Mouse (Mus musculus): ENCODE measurements around the gene Arhgef11. TPM values are rescaled to one million over a fixed set of nuclear protein-coding genes. Genes with fewer than 3 reads are reported as not detected.

Gene Arhgef11
- total RNA-seq, 2 experiments from 2014 or later = 53.5 to 53.8 TPM

DNA sequence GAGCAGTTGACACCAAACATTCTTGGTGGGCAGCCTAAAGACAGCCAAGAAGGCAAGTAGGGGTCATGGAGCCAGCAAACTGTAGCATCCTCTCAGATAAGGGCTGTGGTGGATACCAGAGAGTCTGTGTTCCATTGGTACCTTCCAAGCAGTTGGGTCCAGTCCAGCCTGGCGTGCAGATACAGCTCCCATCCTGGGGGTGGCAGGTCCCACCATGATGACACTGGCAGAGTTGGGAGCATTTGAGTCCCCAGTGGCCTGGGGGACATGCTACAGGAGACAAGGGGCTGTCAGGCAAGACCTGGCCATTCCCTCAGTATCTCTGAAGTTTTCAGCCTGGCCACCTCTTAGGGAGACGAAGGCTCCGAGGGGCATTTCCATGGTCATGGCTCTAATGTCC lies 135.2 kb downstream of the Arhgef11 start:
- no peak for DNase-seq (ENCODE audit: low spot score in 2 of 2)
- intact Hi-C loops (cut with DNase I) = no loop called here

DNA sequence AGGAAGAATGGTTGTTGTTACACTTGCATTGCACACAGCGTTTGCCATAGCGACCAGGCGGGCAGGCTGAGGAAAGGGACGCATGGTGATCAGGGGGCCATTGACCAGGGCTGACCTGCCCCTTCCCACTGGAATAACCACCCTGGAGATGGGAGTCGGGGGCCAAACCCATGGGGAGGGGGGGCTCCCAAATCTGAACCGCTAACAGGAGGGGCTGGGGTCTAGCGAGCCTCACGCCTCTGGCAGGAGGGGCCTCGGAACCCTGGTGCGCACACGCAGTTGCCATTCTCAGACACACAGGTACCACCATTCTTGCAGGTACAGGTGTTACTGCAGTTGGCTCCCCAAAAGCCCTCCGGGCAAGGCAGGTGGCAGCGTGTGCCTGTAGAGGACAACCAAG lies 136.5 kb downstream of the Arhgef11 start:
- intact Hi-C loops (cut with DNase I) = no loop called here

DNA sequence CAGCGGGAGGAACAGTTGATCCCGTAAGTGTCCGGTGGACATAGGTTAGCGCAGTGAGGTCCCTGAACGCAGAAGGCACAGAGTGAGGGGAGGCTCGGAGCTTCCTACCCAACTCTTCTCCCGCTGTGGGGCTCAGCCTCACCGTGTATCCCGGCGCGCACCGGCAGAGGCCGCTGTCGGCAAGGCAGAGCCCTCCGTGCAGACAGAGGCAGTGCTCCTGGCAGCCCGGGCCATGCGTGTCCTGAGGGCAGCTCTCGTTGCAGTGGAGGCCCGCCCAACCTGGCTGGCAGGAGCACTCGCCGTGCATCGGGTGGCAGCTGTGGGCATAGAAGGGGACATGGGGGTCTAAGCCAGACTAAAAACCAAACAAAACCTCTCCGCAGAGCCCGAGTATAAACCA lies 138.6 kb downstream of the Arhgef11 start:
- peak; percentile 81 to 90 for DNase-seq (ENCODE audit: low spot score in 2 of 2)
- intact Hi-C loops (cut with DNase I) = loop anchor here (5.0 kb wide), 1 partner anchor 81 kb away; no protein-coding TSS in a partner anchor

More for the DNA sequence above, 136.5 kb downstream of the Arhgef11 start:
- DNase-seq (ENCODE audit: low spot score in 2 of 2) = no peak

DNA sequence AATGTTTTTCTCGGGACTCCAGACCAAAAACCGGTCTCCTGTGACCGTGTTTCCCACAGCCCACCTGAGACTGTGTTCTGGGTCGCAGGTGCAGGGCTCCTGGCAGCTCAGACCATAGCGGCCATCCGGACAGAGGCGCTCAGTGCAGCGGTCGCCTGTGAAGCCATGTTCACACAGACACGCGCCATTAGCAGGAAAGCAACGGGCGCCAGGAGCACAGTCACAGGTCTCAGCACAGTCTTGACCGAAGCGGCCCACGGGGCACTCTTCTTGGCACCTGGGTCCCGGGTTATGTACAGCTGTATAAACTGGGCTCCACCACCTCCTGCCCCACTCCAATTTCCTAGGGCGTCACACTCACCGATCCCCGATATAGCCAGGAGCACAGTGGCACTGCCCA lies 139.1 kb downstream of the Arhgef11 start:
- intact Hi-C loops (cut with DNase I) = loop anchor here (5.0 kb wide), 1 partner anchor 81 kb away; no protein-coding TSS in a partner anchor
- DNase-seq (ENCODE audit: low spot score in 2 of 2) = no peak

DNA sequence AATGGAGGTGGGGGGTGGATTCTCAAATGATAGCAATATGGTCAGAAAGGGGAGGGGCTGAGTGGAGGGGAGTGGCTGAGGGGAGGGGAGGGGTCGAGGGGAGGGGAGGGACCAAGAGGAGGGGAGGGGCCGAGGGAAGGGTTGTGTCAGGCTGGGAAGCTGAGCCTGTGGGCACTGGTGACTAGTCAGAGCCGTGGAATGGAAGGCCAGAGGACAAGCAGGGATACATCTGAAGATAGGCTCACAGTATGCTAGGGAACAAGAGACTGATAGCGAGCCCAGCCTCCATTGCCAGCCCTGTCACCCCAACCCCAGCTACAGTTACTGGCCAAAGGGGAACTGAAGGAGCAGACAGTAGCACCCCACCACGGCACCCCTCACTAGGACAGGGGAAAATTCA lies 141.3 kb downstream of the Arhgef11 start:
- intact Hi-C loops (cut with DNase I) = loop anchor here (5.0 kb wide), 1 partner anchor 79 kb away; no protein-coding TSS in a partner anchor
- no peak for DNase-seq (ENCODE audit: low spot score in 2 of 2)

DNA sequence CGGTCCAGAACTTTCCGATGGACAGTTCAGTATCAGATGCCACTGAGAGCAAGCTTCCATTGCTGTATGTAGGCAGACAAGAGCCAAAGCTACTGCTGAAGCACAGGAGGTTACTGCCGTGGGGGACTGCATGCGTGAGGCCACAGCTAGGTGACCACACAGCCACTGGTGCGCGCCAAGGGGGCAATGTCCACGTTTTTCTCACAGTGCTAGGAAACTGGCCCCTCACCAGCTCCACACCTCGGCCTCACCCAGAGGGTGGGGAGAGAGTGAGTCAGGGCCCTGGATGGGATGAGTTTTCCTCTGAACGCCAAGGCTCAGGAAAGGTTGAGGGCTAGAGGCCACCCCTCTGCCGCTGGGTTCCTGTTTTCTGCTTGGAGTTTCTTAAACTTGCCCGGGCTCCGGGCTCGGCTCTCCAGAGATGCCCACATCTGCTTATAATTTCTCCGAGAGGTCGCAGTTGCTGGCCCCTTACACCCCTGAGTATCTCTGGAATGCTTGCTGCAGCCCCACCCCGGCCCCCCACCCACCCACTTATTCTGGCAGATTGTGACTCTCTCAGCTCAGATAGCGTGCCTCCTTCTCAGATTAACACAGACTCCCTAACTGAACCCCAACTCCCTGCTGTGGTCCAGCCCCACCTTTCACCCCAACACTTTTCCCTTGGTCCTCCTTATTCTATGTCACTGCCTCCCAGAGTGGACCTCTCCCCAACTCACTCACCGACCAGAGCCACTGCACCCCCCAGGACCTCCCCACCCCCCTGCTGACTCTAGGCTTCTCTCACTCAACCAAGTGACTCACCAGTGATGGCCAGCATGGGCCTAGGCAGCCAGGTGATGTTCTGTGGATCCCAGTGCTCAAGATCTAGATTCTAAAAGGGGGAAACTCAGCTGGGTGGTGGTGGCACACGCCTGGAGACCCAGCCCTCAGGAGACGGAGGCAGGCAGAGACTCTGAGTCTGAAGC lies 144.3 kb downstream of the Arhgef11 start:
- no peak for DNase-seq (ENCODE audit: low spot score in 2 of 2)
- intact Hi-C loops (cut with DNase I) = no loop called here

DNA sequence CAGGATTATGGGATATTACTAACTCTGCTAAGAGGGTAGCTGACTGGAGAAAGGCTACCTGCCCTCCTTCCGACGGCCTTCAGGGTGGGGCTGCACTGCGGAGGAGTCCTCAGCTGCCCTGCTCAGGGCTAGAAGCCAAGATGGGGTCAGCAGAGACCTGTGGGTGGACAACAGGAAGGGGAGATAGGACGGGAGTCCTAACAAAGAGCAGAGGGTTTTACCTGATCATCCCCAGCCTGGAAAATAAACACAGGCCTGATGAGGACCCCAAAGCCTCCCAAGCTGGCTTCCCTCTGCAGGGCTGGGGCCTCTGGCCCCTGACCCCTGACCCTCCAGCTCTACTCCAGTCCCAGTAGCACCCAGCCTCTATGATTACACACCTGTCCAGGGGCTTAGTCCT lies 145.8 kb downstream of the Arhgef11 start:
- intact Hi-C loops (cut with DNase I) = no loop called here
- DNase-seq (ENCODE audit: low spot score in 2 of 2) = no peak

DNA sequence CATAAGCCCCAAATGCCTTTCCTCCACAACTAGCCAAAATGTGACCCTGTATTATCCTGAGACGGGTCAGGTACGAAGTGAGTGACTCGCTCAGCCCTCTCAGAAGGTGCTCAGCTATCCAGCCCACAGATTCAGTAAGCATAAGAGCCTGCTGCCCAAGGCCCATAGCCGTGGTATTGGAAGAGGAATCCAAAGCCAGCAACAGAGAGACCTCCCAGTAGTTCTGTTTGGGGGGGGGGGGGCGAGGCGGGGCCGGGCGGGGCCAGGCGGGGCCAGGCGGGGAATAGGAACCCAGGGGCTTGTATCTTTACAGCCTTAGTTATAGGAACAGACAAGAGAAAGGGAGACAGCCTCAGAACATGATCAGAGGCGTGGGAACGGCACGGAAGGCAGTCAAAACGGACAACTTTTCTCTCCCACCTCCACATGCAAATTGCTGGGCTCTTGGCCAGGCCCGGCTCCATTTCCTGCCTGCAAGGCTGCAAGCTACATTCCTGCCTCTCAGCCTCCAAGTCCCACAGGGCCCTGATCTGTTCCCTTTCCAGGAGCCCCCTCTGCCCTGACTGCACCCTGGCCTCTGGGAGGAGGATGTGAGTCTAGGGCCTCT lies 146.4 kb downstream of the Arhgef11 start:
- intact Hi-C loops (cut with DNase I) = no loop called here
- DNase-seq (ENCODE audit: low spot score in 2 of 2) = peak; percentile 77 to 79

DNA sequence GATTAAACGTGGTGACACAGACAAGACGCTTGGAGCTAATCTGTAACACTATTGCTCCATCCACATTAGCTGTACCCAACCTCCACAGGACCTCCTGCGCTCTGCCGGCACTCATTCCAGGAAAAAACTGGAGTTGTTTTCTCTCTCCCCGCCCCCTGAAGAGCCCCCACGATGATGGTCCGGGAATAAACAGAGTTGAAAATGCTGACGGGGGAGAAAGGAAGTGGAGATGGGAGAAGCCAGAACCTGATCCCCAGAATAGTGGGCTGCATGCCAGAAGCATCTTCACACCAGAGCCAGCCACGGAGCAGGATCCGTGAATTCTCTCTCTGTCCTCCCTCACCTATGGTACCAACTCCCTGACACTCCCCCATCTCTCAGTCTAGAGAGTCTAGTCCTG lies 147.1 kb downstream of the Arhgef11 start:
- intact Hi-C loops (cut with DNase I) = no loop called here
- DNase-seq (ENCODE audit: low spot score in 2 of 2) = no peak

DNA sequence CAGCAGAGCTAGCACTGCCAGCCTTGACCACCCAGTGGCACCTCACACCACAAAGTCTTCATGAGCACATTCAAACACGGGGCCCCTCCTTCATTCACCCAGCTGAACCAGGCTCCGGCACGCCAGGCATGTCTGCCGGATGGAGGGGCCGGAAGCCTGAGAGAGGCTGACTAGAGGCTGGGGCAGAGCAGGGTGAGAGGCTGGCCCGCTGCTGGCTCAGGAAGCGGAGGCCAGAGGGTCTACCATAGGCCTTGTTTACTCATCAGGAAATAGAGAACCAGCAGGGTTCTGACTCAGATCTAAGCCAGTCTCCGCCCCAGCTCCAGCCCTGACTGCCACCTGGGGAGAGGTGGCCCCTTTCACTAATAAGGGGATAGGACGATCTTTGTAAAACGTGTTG lies 147.7 kb downstream of the Arhgef11 start:
- intact Hi-C loops (cut with DNase I) = no loop called here
- no peak for DNase-seq (ENCODE audit: low spot score in 2 of 2)

DNA sequence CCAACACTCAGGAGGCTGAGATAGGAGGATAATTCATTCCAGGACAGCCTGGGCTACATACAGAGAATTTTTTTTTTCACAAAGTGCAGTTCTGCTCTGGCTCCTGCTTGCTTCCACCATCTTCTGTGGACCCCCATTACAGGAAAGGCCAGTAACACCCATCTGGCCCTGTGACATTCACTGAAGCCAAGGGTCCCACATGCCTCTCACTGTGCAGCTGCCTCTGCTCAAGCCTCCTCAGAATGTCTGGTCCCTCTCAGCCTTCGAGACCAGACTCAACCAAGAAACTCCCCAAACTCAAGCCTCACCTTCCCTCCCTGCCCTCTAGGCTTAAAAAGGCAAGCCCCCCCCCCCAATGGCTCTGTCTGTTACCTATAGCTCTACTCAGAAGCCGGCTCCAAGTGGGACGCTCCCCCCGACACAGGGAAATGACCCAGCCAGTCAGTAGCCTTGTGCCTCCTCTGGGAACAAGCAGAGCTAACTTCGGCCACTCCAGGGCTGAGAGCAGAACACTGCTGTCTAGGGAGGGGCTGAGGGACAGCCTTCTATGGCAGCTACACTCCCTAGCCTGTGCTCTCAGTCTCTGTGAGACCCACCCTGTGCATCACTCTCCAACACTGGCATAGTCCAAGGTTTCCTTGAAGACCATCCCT lies 148.4 kb downstream of the Arhgef11 start:
- DNase-seq (ENCODE audit: low spot score in 2 of 2) = no peak
- intact Hi-C loops (cut with DNase I) = no loop called here

DNA sequence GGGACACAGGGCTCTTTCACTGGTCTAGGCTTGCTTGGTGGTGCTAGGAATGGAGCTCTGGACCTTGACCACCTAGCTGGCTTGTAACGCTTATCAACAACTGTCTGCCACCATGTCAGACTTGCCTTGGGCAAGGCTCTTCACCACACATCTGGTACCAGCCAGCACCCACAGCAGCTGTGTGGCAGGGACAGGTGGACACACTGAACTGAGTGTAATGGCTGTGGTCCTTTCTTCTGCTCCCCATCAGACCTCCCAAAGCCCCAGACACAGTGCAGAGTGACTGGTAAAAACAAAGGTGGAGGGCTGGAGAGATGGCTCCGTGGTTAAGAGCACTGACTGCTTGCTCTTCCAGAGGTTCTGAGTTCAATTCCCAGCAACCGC lies 148.9 kb downstream of the Arhgef11 start:
- no peak for DNase-seq (ENCODE audit: low spot score in 2 of 2)
- intact Hi-C loops (cut with DNase I) = no loop called here

DNA sequence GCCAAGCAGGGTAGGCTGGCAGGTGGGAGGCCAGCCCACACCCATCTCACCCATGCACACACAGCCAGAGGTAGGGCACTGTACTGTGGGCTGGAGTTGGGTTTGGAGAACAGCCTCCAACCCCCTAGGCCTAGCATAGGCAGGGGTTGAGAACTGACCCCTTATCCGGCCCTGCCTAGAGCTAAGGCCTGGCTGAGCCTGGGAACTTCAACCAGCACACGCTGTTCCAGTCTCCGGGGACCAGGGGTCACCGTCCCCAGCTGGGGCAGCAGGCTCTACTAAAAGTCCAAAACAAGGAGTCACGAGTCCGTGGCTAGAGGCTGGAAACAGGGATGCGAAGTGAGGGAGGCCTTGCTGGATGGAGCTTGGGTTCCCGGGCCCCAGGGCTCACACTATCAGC lies 150.4 kb downstream of the Arhgef11 start:
- no peak for DNase-seq (ENCODE audit: low spot score in 2 of 2)
- intact Hi-C loops (cut with DNase I) = no loop called here

DNA sequence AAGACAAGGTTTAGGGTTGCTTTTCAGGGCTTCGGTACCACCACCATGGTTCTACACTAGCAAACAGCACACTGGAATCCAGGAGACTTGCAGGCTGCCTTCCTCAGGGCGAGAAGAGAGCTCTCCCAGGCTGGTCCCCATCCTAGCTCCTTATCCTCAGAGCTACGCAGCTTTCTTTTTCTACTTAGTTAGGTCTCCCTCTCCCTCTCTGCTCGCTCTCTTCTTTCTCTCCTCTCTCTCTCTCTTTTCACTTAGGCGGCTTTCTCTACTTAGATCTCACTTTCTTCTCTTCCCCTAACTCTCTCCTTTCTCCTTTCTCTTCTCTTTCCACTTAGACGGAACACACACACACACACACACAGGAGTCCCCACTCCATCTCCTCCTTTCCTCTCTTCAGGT lies 151.1 kb downstream of the Arhgef11 start:
- intact Hi-C loops (cut with DNase I) = no loop called here
- DNase-seq (ENCODE audit: low spot score in 2 of 2) = no peak

DNA sequence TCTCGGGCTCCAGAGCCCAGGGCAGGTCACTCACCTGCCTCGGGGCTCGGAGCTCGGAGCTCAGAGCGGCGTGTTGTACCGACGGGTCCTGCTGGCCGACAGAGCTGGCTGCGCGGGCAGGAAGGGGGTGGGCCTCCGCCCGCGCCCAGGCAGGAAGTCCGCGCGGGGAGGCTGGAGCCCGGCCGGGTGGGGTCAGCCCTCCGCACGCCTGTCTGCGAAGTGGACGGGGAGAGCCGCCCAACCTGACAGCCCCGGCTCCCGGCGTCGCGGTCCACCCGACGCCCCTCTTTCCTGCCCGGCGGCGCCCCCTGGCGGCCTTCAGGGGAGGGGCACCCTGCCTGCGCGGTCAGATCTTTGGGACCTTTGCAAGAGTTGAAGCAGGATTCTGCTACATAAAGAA lies 151.5 kb downstream of the Arhgef11 start:
- intact Hi-C loops (cut with DNase I) = no loop called here

DNA sequence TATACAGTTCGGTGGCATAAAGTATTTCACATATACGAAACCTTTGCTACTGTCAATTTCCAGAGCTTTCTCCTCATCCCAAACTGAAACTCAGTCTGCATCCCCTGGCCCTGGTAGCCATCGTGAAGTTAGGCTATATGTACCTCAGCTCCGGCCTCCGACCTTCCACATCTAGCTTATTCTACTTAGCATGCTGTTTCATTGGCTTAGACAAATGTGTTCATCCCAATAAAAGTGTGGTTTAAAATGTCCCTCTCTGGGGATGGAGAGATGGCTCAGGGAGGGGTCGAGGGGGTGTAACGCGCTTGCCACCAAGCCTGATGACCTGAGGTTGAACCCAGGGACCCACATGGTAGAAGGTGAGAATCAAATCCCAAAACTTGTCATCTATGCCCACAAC lies 152.1 kb downstream of the Arhgef11 start:
- intact Hi-C loops (cut with DNase I) = no loop called here
- no peak for DNase-seq (ENCODE audit: low spot score in 2 of 2)

More for the DNA sequence above, 151.5 kb downstream of the Arhgef11 start:
- DNase-seq (ENCODE audit: low spot score in 2 of 2) = peak; percentile 42 to 52

DNA sequence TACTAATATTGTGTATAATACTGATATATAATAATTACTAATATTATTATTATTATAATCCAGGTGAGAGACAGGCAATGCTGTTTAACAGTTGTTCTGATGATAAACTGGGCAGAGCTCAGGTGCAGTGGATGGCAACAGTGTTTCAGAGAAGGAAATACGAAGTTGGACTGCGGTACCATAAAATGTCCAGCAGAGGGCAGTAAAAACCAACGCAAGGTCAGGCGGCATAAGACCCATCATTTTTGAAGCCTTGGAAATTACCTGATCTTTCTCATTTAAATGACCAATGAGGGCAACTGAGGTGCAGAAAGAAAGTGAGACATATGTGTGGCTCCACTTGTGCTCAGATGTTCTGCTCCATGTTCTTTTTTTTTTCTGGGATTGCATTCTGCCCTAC lies 152.9 kb downstream of the Arhgef11 start:
- DNase-seq (ENCODE audit: low spot score in 2 of 2) = peak; percentile 63 to 73
- intact Hi-C loops (cut with DNase I) = loop anchor here (5.0 kb wide), 3 partner anchors 47 to 87 kb away; no protein-coding TSS in a partner anchor

DNA sequence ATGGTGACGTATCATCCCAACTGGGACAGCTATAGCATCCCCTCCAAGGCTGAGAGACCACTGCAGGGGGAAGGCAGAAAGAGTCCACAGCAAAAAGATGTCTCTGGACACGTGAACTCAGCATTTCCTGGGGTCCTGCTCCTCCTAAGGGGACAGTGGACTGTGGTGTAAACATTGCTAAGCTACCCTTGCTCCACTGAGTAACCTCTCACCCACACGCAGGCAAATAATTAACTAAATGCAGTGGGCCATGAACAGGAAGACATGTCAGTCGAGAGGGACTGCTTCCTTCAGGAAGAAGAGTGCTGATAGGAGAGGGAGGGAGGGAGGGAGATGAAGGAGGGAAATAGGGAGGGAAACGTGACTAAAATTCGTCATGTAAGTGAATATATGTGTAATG lies 153.7 kb downstream of the Arhgef11 start:
- intact Hi-C loops (cut with DNase I) = loop anchor here (5.0 kb wide), 3 partner anchors 46 to 86 kb away; no protein-coding TSS in a partner anchor
- DNase-seq (ENCODE audit: low spot score in 2 of 2) = no peak

DNA sequence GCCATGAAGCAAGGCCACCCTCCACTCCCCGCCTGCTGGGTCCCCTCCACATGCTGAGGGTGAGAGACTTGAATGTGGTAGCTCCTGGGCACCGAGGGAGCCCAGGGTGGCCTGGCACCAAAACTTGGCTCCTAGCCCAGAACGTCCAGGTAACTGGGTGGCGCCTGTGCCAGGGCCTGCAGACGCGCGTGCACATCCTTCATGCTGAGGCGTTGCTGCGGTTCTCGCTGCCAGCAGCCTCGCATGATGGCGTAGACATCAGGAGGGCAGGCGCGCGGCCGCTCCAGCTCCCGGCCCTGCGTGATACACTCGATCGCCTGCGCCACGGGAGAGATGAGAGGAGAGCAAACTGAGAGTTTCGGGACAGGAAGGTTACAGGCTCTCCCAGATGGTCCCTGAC lies 160.9 kb downstream of the Arhgef11 start:
- DNase-seq (ENCODE audit: low spot score in 2 of 2) = no peak
- intact Hi-C loops (cut with DNase I) = no loop called here

DNA sequence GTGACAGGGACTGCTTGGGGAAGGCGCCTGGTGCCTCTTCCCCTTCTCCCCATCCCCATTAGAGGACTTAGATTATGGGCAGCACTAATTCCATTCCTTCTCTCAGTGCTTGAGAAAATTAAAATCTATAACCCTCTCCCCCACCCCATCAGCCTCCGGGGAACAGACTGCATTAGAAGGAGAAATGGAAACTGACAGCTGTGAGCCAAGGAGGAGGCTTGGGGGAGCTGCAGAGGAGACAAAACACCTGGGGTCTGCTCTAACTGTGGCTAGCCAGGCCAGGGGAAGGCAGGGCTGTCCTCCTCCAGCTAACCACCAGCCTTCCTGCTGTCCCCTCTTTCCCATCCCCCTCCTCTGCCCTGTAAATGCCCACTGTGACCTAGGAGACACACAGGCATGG lies 161.7 kb downstream of the Arhgef11 start:
- DNase-seq (ENCODE audit: low spot score in 2 of 2) = no peak
- intact Hi-C loops (cut with DNase I) = no loop called here

Measured in left cerebral cortex, postnatal 14 days (tissue).